Mouse (Mus musculus) left cerebral cortex, adult 8-10 months (tissue): ENCODE measurements at regions not wholly inside any gene's neighbourhood (a gene's known extent, or its start where the extent isn't known, plus 50 kb on each side); places are given as distances from the start of the nearest gene placed in this dataset.
A peak's percentile ranks its signal among the peaks of the same experiment; 100 is the strongest.
"Not testable (repeated sequence)": the region's sequence is repeated elsewhere in the genome, so short reads cannot be mapped to it uniquely, and the experiment has no call there.

Source experiments
- DNase-seq, 2 experiments: peaks; one replicate each; pipeline ENCODE4 v3.0.0; 2022; ENCODE audit warnings: low spot score in 2 of 2

DNA sequence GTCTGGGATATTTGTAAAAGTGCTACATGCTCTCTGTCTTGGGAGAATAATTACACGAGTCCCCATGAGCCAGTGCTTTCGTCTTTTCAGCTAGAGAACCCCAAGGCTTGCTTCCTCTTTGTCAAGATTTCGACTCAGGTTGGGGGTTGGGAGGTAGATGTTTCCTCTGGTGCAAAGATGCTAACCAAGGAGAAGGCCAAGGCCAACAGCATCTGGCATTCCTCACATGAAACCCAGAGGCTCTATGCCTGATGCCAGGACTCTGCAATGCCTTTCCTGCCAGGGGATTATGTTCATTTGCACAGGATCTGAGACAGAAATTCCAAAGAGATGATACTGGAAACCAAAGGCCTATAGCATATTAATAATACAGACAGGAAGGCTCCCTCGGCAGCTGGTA, 198.2 kb upstream of the Six2 start:
- DNase-seq: no peak

DNA sequence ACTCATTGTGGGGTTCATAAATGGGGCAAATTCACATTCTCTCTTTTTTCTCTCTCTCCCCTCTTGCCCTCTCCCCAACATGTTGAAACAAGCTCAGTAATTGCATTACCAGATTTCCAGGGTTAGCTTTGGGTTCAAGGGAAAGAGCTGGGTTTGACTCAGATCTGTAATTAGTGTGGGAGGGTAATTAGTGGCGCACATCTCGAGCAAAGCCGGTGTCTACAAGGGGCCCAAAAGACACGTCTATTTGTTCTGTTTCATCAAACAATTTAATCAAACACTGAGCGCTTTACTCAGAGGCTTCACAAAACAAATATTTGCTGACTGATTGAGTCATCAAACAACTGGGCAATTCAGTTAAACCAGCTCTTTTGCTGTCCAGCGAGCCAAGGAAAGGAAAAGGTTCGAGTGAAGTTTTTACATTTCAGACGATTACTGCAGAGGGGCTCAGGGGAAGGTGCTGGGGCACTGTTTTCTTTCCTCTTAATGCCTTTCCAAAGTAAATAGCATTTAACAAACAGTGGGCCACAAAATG, 193.6 kb upstream of the Six2 start:
- no peak for DNase-seq

DNA sequence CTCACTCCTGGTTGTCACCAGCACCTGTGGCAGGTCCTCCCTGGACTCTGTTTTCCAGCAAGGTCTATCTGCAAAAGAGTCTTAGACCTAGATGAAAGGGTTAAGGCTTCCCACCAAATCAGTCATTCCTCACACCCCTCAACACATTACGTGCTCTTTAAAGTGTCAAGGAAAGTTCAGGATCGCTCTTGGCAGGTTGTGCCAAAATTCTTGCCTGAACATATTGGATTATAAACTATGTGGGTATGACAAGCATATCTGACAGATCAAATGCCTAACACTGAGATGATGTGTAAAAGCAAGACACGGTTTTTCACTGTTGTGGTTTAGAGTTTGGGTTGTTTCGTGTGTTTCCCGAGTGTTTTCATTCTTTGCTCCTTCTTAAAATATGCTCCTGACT, 193.0 kb upstream of the Six2 start:
- no peak for DNase-seq

DNA sequence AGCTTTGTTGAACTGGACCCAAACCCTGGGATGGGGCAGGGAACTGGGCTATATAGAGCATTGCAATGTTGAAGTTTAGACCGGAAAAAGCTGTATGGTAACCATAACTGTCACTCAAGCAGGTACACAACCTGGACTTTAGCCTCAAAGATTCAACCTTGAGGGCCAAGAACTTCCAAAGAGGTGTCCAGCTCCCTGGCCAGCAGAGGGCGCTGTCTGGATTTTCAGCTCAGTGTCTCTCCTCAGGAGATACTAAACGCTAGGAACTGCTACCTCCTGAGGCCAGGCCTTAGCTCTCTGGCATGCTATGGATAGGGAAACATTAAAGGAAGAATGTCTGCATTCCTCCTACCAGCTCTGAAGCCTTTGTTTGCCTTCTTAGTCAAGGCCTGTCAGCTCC, 189.4 kb upstream of the Six2 start:
- no peak for DNase-seq

DNA sequence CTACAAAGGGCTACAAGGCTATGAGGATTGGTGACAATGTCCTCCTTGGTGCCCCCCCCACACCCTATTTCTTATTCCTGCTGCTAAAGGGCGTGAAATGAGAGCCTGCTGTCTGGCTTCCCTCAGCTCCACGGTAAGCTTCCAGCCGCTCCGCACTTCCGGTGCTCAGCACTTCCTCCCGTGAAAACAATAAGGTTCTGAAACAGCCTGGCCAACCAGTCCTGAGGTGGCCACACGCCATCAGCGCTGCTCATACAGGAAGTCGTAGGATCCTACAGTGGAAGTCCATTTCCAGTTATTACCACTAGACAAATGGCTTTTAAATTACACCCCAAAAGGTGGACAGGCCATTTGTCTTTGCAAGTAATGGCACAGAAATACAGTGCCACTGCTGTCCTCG, 188.8 kb upstream of the Six2 start:
- DNase-seq: no peak

GRCm38 (mm10) chr17:85873853-85874586, 185.9 kb upstream of the Six2 start:
- DNase-seq: no peak

- no peak for DNase-seq
Measured at GRCm38 (mm10) chr17:85872903-85873413, 184.9 kb upstream of the Six2 start.

DNA sequence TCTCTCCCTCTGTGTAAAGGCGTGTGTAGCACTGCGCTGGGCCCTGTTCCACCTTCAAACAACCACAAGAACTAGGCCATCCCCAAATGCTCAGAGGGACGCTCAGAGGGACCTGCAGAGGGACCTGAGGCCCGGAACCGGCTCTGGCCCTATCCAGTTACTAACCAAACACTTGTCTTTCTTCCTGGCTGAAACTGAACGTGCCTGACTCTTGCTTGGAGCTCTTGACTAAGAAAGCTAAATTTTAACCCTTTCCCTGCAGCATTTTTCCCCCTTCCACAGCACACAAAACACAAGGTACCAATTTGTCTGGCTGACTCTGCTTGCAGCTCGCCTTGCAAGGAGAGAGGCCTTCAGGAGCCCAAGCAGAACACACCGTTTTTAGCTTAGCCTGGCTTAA, 182.3 kb upstream of the Six2 start:
- no peak for DNase-seq

DNA sequence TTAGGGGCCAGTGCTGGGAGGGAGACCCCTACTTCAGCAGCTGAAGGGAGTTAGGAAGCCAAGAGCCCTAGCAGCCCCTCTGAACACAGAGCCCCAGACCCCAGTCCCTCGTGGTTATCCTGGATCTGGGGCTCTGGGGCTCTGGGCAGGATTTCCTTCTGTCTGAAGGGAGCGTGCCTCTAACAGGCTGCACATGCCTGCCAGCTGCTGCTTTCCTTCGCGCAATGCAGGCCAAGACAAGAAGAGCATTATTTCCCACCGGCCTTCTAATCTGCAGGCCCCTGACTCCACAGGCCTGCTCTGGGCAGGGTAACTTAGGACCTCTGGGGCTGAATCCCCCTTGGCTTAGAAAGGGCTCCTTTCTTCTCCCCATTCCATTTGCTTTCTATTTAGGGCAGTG, 181.1 kb upstream of the Six2 start:
- DNase-seq: no peak

GRCm38 (mm10) chr17:85867945-85868616, 180.0 kb upstream of the Six2 start:
- no peak for DNase-seq

DNA sequence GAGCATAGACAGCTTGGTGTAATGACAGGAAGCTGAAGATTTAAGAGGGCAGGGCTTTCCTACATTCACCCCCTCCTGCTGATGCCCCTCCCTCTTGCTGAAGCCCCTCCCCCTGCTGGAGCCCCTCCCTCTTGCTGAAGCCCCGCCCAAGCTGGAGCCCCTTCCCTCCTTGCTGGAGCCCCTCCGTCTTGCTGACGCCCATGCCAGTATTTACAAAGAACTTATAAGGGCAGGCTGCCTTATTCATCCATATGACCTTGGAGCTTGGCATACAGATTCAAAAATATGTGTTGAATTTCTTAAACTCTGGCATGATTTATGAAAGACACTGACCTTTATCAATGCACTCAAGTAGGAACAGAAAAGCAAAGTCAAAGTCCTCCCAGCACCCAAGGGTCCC, 178.5 kb upstream of the Six2 start:
- no peak for DNase-seq

DNA sequence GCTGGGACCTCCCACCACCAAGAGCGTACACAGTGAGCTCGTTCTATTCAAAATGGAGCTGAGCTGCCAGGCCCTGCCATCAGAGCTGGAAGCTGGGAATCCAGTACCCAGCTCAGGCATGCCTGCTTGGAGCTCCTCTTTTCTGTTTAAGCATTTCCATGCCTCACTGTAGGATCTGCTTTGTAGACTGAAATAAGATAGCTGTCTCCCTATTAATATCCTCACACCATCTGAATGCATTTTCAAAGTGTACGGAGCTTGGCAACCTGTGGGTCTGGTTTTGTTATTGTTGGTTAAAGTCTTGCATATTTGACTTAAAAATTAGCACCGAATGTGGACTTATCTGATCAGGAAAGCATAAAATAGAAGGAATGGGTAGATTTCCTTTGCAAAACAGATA, 177.9 kb upstream of the Six2 start:
- no peak for DNase-seq

GRCm38 (mm10) chr17:85861328-85861727, 173.3 kb upstream of the Six2 start:
- DNase-seq: no peak

- no peak for DNase-seq
Measured at GRCm38 (mm10) chr17:85860797-85861196, 172.7 kb upstream of the Six2 start.

DNA sequence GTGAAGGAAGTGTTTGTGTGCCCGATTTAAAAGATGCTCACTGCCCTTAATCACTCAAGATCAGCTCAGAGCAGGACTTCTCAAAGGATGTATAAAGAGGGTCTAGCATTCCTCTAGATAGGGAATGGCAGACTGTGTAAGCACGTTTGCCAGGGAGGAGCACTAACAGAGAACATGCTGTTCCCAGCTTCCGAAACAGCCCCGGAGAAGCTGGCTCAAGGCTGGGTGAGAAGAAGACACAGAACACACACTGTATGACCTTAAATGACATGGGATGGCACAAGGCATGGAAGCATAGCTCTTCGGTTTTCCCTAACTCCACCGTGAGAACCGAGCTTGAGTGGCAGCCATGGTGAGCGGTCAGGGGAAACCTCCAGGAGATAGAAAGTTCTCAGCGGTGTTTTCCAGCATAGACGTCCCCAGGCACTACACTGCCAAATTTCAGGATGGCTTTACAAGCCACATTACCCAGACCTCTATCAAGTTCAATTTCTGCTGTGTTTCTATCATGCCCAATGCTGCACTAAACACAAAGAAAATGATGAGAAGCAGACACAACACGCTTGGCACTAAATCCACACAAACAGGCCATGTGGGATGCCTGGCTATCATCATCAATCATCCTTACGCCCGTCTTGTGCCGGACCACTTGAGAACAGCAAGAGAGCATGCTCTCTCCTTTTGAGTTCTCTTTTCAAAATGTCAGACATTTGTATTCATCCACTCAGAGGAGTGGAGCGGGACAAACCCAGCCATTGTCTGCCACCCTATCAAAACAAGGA, 172.0 kb upstream of the Six2 start:
- DNase-seq: no peak

- no peak for DNase-seq
Measured at GRCm38 (mm10) chr17:85858516-85858915, 170.4 kb upstream of the Six2 start.

DNA sequence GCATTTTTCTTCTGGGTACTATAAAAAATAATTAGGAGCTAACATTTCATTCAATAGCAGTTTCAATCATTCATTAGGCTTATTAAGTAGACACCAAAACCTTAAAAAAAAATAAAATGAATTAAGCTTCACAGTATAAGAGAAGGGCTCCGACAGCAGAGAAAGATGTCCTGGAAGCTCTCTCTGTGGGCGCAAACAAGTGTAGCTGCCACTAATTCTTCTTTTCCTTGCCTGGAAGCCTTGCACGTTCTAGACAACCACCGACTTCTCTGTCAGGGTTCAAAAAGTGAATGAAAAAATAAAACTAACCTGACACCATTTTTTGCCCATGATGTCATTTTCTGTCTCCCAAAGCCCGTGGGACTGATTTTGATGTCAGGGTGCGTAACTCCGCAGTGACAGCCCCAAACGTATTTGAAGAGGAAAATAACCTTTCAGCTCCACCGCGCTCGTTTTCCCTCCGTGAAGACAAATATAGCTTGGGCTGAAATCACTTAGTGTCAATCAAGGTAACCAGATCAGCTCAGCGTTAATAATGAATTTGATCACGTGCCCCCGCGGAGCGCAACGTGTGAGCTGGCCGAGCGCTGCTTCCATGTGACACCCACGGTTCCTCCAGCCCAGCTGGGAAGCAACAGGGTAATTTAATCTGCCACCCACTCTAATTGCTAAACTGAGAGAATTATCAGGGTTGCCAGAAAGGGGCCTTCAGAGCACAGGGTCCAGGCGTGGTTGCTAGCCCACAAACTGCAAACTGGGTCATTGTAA, 169.8 kb upstream of the Six2 start:
- peak; percentile 15 to 19 for DNase-seq

- not testable (repeated sequence) for DNase-seq
Measured at GRCm38 (mm10) chr17:85856894-85857293, 168.8 kb upstream of the Six2 start.

- no peak for DNase-seq
Measured at GRCm38 (mm10) chr17:85853156-85853555, 165.1 kb upstream of the Six2 start.

DNA sequence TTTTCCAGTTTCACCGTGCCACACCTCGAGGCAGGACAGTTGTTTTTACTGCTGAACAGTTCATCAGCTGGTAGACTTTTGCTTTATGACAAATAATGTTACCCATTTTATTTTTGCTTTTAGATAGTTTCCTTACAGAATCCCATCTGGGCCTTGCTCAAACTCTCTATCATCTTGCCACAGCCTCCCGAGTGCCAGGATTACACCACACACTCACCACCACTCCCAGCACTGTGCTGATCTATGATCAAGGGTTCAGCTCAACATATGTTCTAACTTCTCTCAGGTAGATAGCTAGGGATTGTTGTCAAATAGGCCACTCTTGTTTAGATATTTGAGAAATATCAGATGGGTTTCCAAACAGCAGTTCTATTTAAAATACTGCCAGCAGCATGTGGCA, 160.5 kb upstream of the Six2 start:
- no peak for DNase-seq

DNA sequence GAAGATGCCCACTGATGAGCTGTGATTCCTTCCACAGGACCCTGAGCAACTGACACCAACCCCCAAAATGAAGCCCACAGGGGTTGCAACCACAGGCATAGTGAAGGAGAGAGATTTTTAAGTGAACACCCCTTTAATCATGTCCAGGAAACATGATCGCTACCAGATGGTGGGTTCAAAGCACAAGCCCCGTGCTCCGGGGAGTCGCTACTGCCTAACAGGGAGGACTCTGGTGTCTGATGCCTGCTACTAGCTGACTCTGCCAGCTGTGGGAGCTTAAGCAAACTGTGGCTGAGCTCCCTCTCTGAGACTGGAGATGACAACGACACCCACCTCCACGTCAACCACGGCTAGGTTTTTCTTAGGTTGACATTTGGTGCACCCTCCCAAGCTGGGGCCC, 159.7 kb upstream of the Six2 start:
- no peak for DNase-seq
